ENCODE assay signal across 7 mouse cellular contexts in genomic region chr13:60488131-60488883, GRCm38 (mm10).
A peak's percentile ranks its signal among the peaks of the same experiment; 100 is the strongest.
DNase-seq lines count a peak whose midpoint lies in the region; ATAC-seq lines count a peak whose summit lies in the region.

No protein-coding gene starts in this region.

- no peaks in the 10 kb centered on the region for H3K36me3 ChIP-seq in midbrain, embryonic 11.5 days (ENCODE audit: control insufficient read depth, insufficient read depth, low read length)
- H3K36me3 ChIP-seq in midbrain, embryonic 16.5 days (ENCODE audit: control insufficient read depth, insufficient read depth, low read length) = no peaks in the 10 kb centered on the region

- H3K9me3 ChIP-seq in midbrain, embryonic 11.5 days (ENCODE audit: control insufficient read depth, low read length) = no peaks in the 10 kb centered on the region; the same call in 1 of the 2 replicates
- H3K9me3 ChIP-seq in midbrain, embryonic 16.5 days (replicated peaks; ENCODE audit: control insufficient read depth, low read length, poor library complexity, severe bottlenecking) = no peaks in the 10 kb centered on the region

- H3K4me3 ChIP-seq in midbrain, embryonic 11.5 days (ENCODE audit: low read depth, low read length) = no peak overlapping the region
- H3K4me3 ChIP-seq in midbrain, embryonic 16.5 days (ENCODE audit: low read depth, low read length) = no peak overlapping the region

- no peak overlapping the region for H3K4me2 ChIP-seq in midbrain, embryonic 11.5 days
- no peak overlapping the region for H3K4me2 ChIP-seq in midbrain, embryonic 16.5 days (ENCODE audit: low read length)

- 78% methylated on average over 13 of the region's 13 CpGs for WGBS in midbrain, embryonic 11.5 days
- WGBS in midbrain, embryonic 16.5 days = 67% methylated on average over 13 of the region's 13 CpGs

- DNase-seq in midbrain, embryonic 11.5 days (ENCODE audit: low spot score, missing footprints) = peak; percentile 56
- DNase-seq in cerebellum, postnatal 14 days = peak; percentile 73 to 74
- DNase-seq in gastrocnemius, postnatal 36 days = peak; percentile 43 to 49
- DNase-seq in kidney, postnatal 4 days = peak; percentile 51 to 69
- peak; percentile 60 to 66 for DNase-seq in right cerebral cortex, adult 2 months (ENCODE audit: low spot score in 2 of 2)
- DNase-seq in urinary bladder, postnatal 10 days (ENCODE audit: low spot score) = no peak

- H3K4me1 ChIP-seq in midbrain, embryonic 11.5 days (ENCODE audit: control insufficient read depth, insufficient read depth, low read length) = no peaks in the 10 kb centered on the region
- H3K4me1 ChIP-seq in midbrain, embryonic 16.5 days (ENCODE audit: control insufficient read depth, insufficient read depth, low read length) = no peaks in the 10 kb centered on the region

- no peaks in the 10 kb centered on the region for H3K27me3 ChIP-seq in midbrain, embryonic 11.5 days (ENCODE audit: control insufficient read depth, insufficient read depth, low read length)
- no peaks in the 10 kb centered on the region for H3K27me3 ChIP-seq in midbrain, embryonic 16.5 days (ENCODE audit: control insufficient read depth, insufficient read depth, low read depth, low read length)

- intact Hi-C loops in gastrocnemius, postnatal 36 days (cut with DNase I) = no loop called here

- no peak overlapping the region for H3K27ac ChIP-seq in midbrain, embryonic 11.5 days (ENCODE audit: low read depth, low read length)
- no peak overlapping the region for H3K27ac ChIP-seq in midbrain, embryonic 16.5 days (ENCODE audit: low read length)

- ATAC-seq in midbrain, embryonic 11.5 days (ENCODE audit: low FRiP score) = no peak
- ATAC-seq in midbrain, embryonic 16.5 days = no peak

- H3K9ac ChIP-seq in midbrain, embryonic 11.5 days (ENCODE audit: low read length) = no peak overlapping the region
- H3K9ac ChIP-seq in midbrain, embryonic 16.5 days (ENCODE audit: low read depth, low read length) = no peak overlapping the region
